Mouse (Mus musculus) thymus, adult 2 months (tissue): ENCODE data around the gene Uox.

Experiments
- CTCF ChIP-seq: fragments of 200-500 bp; IDR thresholded peaks from 2 replicates; pipeline ENCODE4 v1.5.1; 2012; ENCODE audit warnings: mild to moderate bottlenecking, control low read depth, low read length, moderate library complexity, borderline replicate concordance; ENCODE audit not compliant: control insufficient read depth, poor library complexity, insufficient read depth; ENCODE audit errors: extremely low read depth
- POLR2A ChIP-seq: fragments of 200-500 bp; IDR thresholded peaks from 2 replicates; pipeline ENCODE4 v1.6.1; 2012; ENCODE audit warnings: mild to moderate bottlenecking, low read length, control low read depth, moderate library complexity; ENCODE audit not compliant: control insufficient read depth, poor library complexity, insufficient read depth; ENCODE audit errors: extremely low read depth

DNA sequence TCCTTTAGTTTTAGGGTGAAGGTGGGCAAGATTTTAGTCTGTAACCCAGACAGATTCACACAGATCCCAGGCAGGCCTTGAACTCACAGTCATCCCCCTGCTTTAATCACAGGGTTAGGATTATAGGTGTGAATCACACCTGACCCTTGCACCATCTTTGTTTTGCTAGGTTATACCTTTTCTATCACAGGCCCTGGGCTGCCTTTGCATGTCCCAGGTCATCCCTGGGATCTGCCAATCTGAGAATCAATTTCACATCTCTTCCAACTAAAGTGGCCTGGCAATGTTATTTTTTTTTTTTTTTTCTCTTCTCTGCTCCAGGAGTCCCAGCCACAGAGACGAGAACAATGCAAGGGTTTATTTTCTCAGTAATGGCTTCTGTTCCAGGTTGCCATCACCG is 21.4 kb downstream of the Uox start:
- TF ChIP-seq CTCF (no peak), POLR2A (no peak)
